Mouse (Mus musculus) midbrain, embryonic 16.5 days (tissue): ENCODE results near the gene Rad51d. TPM values are rescaled to one million over a fixed set of nuclear protein-coding genes. Genes with fewer than 3 reads are reported as not detected.

Source experiments
- ATAC-seq: fragments of 200-750 bp; cut with Nextera tagmentation; 2 replicates; pipeline ENCODE4 v1.8.0; 2017; ENCODE audit warnings: moderate TSS enrichment
- H3K27ac ChIP-seq: fragments of 300-500 bp; sonication (generic); 2 replicates; pipeline ENCODE4 v1.5.1; 2014; ENCODE audit warnings: mild to moderate bottlenecking, low read length, mixed read lengths
- H3K27me3 ChIP-seq: fragments of 300-500 bp; sonication (generic); 2 replicates; pipeline ENCODE4 v1.6.1; 2014; ENCODE audit warnings: low read depth, low read length, mixed read lengths; ENCODE audit not compliant: control insufficient read depth, insufficient read depth
- H3K36me3 ChIP-seq: fragments of 300-500 bp; sonication (generic); 2 replicates; pipeline ENCODE4 v1.6.1; 2014; ENCODE audit warnings: mild to moderate bottlenecking, low read length, moderate library complexity, mixed read lengths; ENCODE audit not compliant: control insufficient read depth, insufficient read depth
- H3K4me1 ChIP-seq: fragments of 300-500 bp; sonication (generic); 2 replicates; pipeline ENCODE4 v1.6.1; 2014; ENCODE audit warnings: mild to moderate bottlenecking, low read length, mixed read lengths; ENCODE audit not compliant: control insufficient read depth, insufficient read depth
- H3K4me2 ChIP-seq: fragments of 300-500 bp; sonication (generic); 2 replicates; pipeline ENCODE4 v1.6.1; 2014; ENCODE audit warnings: mild to moderate bottlenecking, low read length, mixed read lengths
- H3K4me3 ChIP-seq: fragments of 300-500 bp; sonication (generic); 2 replicates; pipeline ENCODE4 v1.5.1; 2014; ENCODE audit warnings: low read depth, mild to moderate bottlenecking, low read length, moderate library complexity, mixed read lengths
- H3K9ac ChIP-seq: fragments of 300-500 bp; sonication (generic); 2 replicates; pipeline ENCODE4 v1.6.1; 2014; ENCODE audit warnings: low read depth, low read length, mixed read lengths
- H3K9me3 ChIP-seq: fragments of 300-500 bp; sonication (generic); replicated peaks from 2 replicates; pipeline ENCODE4 v1.6.1; 2014; ENCODE audit warnings: mild to moderate bottlenecking, low read length, mixed read lengths; ENCODE audit not compliant: control insufficient read depth, poor library complexity, severe bottlenecking
- WGBS: fragments of 180-500 bp; shearing (Covaris S2); extraction: QIAGEN DNeasy Blood & Tissue Kit; methylation state at CpG from one replicate; pipeline ENCODE4 v1.1.7; 2014; 5-methylcytosine and 5-hydroxymethylcytosine counted together
- polyA plus RNA-seq: library from polyadenylated mRNA; unstranded; fragments of >200 nt; fragmentation: Nextera tagmentation; extraction: Ambion mirVana; gene quantifications from 2 replicates; pipeline ENCODE4 v1.2.1, GENCODE M21; 2015

Gene Rad51d
- polyA plus RNA-seq, 1 experiment from 2014 or later, result 13.7 TPM

DNA sequence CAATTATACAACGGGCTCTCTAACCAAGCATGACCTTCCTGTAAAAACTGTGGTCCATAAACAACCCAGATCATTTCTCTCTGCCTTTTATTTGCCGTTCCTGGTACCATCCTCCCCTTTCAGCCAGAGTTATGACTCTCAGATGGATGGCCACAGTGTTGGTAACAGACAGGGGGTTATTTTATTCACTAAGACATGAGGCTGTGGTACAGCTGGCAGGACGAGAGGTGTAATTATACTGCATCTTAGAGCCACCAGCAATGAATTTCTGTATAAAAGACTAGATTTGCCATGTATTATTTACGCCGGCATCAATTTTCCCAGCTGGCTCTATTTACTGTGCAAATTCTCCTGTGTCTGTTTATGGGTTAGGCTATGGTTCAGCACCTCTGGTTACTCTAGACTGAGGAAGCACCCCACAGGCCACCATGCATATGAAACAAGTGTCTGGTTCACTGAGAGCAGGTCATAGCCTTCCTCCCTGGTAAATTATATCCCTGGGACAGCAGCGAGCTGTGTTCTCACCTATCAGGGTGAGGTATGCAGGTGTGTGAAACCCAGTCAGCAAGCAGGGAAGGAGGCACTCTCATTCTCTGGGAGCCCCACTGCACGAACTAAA lies 12.6 kb downstream of the Rad51d start:
- H3K4me2 ChIP-seq, result no peak overlapping the region
- H3K4me3 ChIP-seq, result no peak overlapping the region
- H3K27me3 ChIP-seq, result no peaks in the 10 kb centered on the region
- H3K9ac ChIP-seq, result no peak overlapping the region
- 79% methylated on average over 7 of the region's 7 CpGs for WGBS
- 0 out of 2 replicates have a peak, but pooled peaks cover 2% of the 10 kb centered on the region for H3K36me3 ChIP-seq
- no peak overlapping the region for H3K27ac ChIP-seq
- no peak for ATAC-seq
- no peaks in the 10 kb centered on the region for H3K4me1 ChIP-seq
- H3K9me3 ChIP-seq, result no peaks in the 10 kb centered on the region

DNA sequence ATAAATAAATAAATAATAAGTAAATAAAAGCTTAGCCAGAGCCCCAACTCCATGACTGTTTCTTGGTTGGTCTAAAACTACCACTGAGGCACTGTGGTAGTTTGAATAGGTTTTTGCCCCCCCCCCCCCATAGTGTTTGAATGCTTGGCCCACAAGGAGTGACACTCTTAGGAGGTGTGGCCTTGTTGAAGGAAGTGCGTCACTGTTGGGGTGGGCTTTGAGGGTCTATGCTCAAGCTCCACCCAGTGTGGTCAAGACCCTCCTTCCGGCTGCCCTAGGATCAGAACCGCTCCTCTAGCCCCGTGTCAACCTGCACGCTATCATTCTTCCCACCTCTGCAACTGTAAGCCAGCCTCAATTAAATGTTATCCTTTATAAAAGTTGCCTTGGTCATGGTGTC lies 14.8 kb downstream of the Rad51d start:
- Histone ChIP-seq H3K4me1 (no peaks in the 10 kb centered on the region; the same call in 1 of the 2 replicates), H3K4me2 (no peak overlapping the region), H3K36me3 (no peaks in the 10 kb centered on the region), H3K9me3 (no peaks in the 10 kb centered on the region), H3K4me3 (no peak overlapping the region), H3K27me3 (no peaks in the 10 kb centered on the region), H3K9ac (no peak overlapping the region), H3K27ac (no peak overlapping the region)
- WGBS, result 91% methylated on average over 5 of the region's 5 CpGs
- no peak for ATAC-seq

- Histone ChIP-seq H3K27me3 (no peaks in the 10 kb centered on the region), H3K4me1 (no peaks in the 10 kb centered on the region; the same call in 1 of the 2 replicates), H3K36me3 (no peaks in the 10 kb centered on the region), H3K27ac (no peak overlapping the region), H3K9me3 (no peaks in the 10 kb centered on the region), H3K4me2 (no peak overlapping the region), H3K9ac (no peak overlapping the region), H3K4me3 (no peak overlapping the region)
- 74% methylated on average over 5 of the region's 5 CpGs for WGBS
- no peak for ATAC-seq
Measured at GRCm38 (mm10) chr11:82874924-82875323, 15.5 kb downstream of the Rad51d start.

- Histone ChIP-seq H3K27me3 (no peaks in the 10 kb centered on the region), H3K4me2 (peak within 1 kb of the TSS; percentile 81), H3K36me3 (no peaks in the 10 kb centered on the region), H3K27ac (no peak within 1 kb of the TSS), H3K9me3 (no peaks in the 10 kb centered on the region), H3K4me1 (no peaks in the 10 kb centered on the region; the same call in 1 of the 2 replicates), H3K9ac (peak within 1 kb of the TSS; percentile 72), H3K4me3 (peak within 1 kb of the TSS; percentile 76)
- WGBS, result under 1% methylated on average over 43 of the region's 43 CpGs
- ATAC-seq, result peak; percentile 97
Measured at GRCm38 (mm10) chr11:82871031-82871446, 19.4 kb downstream of the Rad51d start, which contains the start of gene Rffl. Gene Rffl (minus strand): TSS chr11:82871210.

DNA sequence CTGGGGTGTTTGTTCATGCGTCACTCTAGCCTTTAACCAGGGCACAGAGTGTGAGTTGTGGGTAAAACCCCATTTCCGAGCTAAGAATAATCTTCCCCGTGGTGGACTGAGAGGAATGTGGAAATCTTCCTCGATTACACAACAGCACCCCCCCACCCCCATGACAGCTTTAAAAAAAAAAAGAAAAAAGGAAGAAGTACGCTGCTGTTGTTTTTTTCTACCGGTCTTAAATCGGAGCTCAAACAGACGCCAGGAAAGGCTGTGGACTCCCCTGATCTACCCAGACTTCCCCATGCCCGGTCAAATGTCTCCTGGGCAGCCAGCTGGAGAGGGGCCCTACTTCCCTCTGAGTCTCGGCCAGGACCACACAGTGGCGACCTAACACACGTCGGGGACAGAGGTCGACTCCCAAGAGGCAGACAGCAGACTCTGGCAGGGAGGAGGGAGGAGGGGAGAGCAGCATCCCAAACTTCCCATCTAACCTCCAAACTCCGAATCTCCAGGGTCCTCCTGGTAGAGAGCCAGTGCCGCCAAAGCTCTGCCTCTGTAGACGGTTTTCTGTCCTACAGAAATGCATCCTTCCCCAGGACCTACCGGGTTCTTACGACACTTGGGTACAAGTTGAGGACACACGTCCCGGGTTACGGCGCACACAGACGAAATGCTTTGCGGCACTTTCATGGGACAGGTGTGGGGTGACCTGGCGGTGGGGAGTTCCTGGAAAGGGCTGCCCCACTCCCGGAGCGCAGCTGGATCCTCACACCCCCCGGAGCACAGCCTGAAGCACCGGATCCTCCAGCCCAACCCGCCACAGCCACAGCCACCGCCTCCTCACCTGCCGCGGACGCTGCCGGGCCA lies 20.0 kb downstream of the Rad51d start:
- Histone ChIP-seq H3K4me2 (peak overlapping the region; percentile 81), H3K9ac (peak overlapping the region; percentile 72), H3K4me3 (peak overlapping the region; percentile 76), H3K9me3 (no peaks in the 10 kb centered on the region), H3K27me3 (no peaks in the 10 kb centered on the region), H3K4me1 (no peaks in the 10 kb centered on the region; the same call in 1 of the 2 replicates), H3K27ac (no peak overlapping the region), H3K36me3 (no peaks in the 10 kb centered on the region)
- WGBS, result 5% methylated on average over 36 of the region's 36 CpGs
- ATAC-seq, result peak; percentile 54

GRCm38 (mm10) chr11:82869506-82870172 lies 20.8 kb downstream of the Rad51d start:
- Histone ChIP-seq H3K27me3 (no peaks in the 10 kb centered on the region), H3K4me1 (no peaks in the 10 kb centered on the region; the same call in 1 of the 2 replicates), H3K36me3 (no peaks in the 10 kb centered on the region), H3K9ac (no peak overlapping the region), H3K9me3 (no peaks in the 10 kb centered on the region), H3K27ac (no peak overlapping the region), H3K4me2 (peak overlapping the region; percentile 81), H3K4me3 (no peak overlapping the region)
- ATAC-seq, result no peak
- 83% methylated on average over 9 of the region's 9 CpGs for WGBS

DNA sequence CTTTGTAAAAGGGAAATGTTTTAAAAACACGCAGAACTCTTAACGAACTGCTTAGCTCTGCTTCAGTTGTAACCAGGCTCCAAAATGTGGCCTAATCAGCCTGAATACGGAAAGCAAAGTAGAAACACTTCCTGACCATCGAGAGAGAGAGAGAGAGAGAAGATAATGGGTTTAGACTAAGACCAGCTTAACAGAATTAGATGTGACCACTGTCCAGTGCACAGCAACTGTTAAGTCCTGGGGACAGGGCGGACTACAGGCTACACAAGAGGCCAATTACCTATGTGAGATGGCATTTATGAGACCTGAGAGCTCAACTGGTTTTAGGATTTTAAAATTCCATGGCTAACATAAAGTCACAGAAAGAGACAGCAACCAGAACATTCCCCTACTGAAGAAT lies 22.5 kb downstream of the Rad51d start:
- Histone ChIP-seq H3K4me1 (peaks cover 2% of the 10 kb centered on the region; the same call in 1 of the 2 replicates), H3K9ac (no peak overlapping the region), H3K4me3 (no peak overlapping the region), H3K36me3 (no peaks in the 10 kb centered on the region), H3K4me2 (no peak overlapping the region), H3K27ac (no peak overlapping the region), H3K9me3 (no peaks in the 10 kb centered on the region), H3K27me3 (no peaks in the 10 kb centered on the region)
- no peak for ATAC-seq
- 61% methylated on average over 5 of the region's 5 CpGs for WGBS

DNA sequence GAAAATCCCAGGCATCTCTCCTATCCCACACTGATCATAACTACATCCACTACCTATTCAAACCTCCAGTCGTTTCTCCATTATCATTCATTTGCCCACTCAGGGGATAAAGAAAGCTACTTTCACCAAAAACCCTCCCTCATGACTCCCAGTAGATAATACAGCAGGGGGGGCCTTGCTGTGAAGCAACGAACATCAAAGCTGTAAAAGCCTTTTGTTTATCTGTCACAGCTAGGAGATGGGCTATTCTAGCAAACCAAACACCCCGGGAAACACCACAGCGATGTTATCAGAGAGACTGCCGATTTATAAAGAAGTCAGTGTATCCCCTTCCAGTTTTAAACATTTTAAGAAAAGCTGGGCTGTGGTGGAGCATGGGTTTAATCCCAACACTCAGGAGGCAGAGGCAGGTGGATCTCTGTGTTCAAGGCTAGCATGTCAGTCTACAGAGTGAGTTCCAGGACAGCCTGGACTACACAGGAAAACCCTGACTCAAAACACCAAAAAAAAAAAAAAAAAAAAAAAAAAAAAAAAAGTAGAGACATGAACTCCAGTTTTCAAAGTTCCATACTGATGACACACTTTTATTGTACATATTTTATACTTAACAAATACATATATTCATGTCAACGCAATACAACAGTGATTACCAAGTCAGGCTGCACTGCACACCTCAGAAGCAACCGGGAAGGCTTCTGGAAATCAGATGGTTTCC lies 23.4 kb downstream of the Rad51d start:
- H3K27ac ChIP-seq, result no peak overlapping the region

More for the DNA sequence above, 23.4 kb downstream of the Rad51d start:
- WGBS, result 29% methylated on average over 7 of the region's 7 CpGs
- Histone ChIP-seq H3K4me3 (no peak overlapping the region), H3K36me3 (no peaks in the 10 kb centered on the region), H3K4me2 (no peak overlapping the region), H3K4me1 (peaks cover 8% of the 10 kb centered on the region; the same call in 1 of the 2 replicates), H3K9me3 (no peaks in the 10 kb centered on the region), H3K9ac (no peak overlapping the region), H3K27me3 (no peaks in the 10 kb centered on the region)
- ATAC-seq, result no peak
